Mouse (Mus musculus) forebrain, embryonic 13.5 days (tissue): ENCODE data around the gene Btg4. TPM values are rescaled to one million over a fixed set of nuclear protein-coding genes. Genes with fewer than 3 reads are reported as not detected.

ENCODE experiments used
- ATAC-seq: fragments of 200-750 bp; cut with Nextera tagmentation; 2 replicates; pipeline ENCODE4 v1.8.0; 2017
- H3K27ac ChIP-seq: fragments of 300-500 bp; sonication (generic); 2 replicates; pipeline ENCODE4 v1.5.1; 2015; ENCODE audit warnings: inconsistent platforms, mild to moderate bottlenecking, moderate library complexity
- H3K27me3 ChIP-seq: fragments of 300-500 bp; sonication (generic); 2 replicates; pipeline ENCODE4 v1.6.1; 2015; ENCODE audit warnings: mild to moderate bottlenecking, inconsistent platforms
- H3K36me3 ChIP-seq: fragments of 300-500 bp; sonication (generic); 2 replicates; pipeline ENCODE4 v1.6.1; 2015; ENCODE audit warnings: mild to moderate bottlenecking, inconsistent platforms; ENCODE audit not compliant: poor library complexity, severe bottlenecking
- H3K4me1 ChIP-seq: fragments of 300-500 bp; sonication (generic); 2 replicates; pipeline ENCODE4 v1.6.1; 2015; ENCODE audit warnings: inconsistent platforms
- H3K4me2 ChIP-seq: fragments of 300-500 bp; sonication (generic); 2 replicates; pipeline ENCODE4 v1.6.1; 2015; ENCODE audit warnings: inconsistent platforms, mild to moderate bottlenecking, moderate library complexity
- H3K4me3 ChIP-seq: fragments of 300-500 bp; sonication (generic); 2 replicates; pipeline ENCODE4 v1.5.1; 2015; ENCODE audit warnings: mild to moderate bottlenecking, inconsistent platforms
- H3K9ac ChIP-seq: fragments of 300-500 bp; sonication (generic); 2 replicates; pipeline ENCODE4 v1.6.1; 2015; ENCODE audit warnings: mild to moderate bottlenecking, inconsistent platforms
- H3K9me3 ChIP-seq: fragments of 300-500 bp; sonication (generic); replicated peaks from 2 replicates; pipeline ENCODE4 v1.6.1; 2016; ENCODE audit warnings: inconsistent platforms
- WGBS: fragments of 180-500 bp; shearing (Covaris S2); methylation state at CpG from one replicate; pipeline ENCODE4 v1.1.7; 2015; 5-methylcytosine and 5-hydroxymethylcytosine counted together
- polyA plus RNA-seq: library from polyadenylated mRNA; unstranded; fragments of >200 nt; fragmentation: Nextera tagmentation; extraction: Ambion mirVana; gene quantifications from 2 replicates; pipeline ENCODE4 v1.2.1, GENCODE M21; 2015

Gene Btg4
- polyA plus RNA-seq: not detected in 2 replicates

- H3K27ac ChIP-seq: no peak within 1 kb of the TSS
- H3K4me3 ChIP-seq: no peak within 1 kb of the TSS
- no peak within 1 kb of the TSS for H3K9ac ChIP-seq
- H3K9me3 ChIP-seq: no peaks in the 10 kb centered on the region
- H3K36me3 ChIP-seq: no peaks in the 10 kb centered on the region
- WGBS: 83% methylated on average over 2 of the region's 2 CpGs
- H3K27me3 ChIP-seq: no peaks in the 10 kb centered on the region
- H3K4me1 ChIP-seq: no peaks in the 10 kb centered on the region
- H3K4me2 ChIP-seq: no peak within 1 kb of the TSS
- no peak for ATAC-seq
Observed at GRCm38 (mm10) chr9:51060601-51061000, at the start of gene Btg4. Gene Btg4 (plus strand): TSS chr9:51060901.

DNA sequence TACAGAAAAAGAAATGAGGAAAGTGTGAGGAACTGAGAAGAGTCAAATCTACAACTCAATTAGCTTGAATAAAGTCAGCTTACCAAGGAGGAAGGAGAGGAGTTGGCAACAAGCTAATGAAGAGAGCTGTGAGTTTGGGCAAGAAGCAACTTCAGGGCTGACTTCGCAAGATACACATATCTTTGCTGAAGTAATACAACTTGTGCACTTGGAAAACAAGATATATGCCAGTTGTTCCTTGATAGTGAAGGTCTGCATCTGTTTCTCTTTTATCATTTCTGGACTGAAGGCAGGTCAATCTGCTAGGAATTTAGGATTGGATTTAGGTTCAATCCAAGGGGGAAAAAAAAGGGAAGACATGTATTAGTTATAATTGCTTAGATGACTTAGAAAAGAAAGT lies 47.1 kb upstream of the Btg4 start:
- Histone ChIP-seq H3K9me3 (no peaks in the 10 kb centered on the region), H3K9ac (no peak overlapping the region), H3K27me3 (0 out of 2 replicates have a peak, but pooled peaks cover 3% of the 10 kb centered on the region), H3K4me3 (no peak overlapping the region), H3K4me2 (no peak overlapping the region), H3K4me1 (peaks cover 4% of the 10 kb centered on the region), H3K27ac (no peak overlapping the region), H3K36me3 (no peaks in the 10 kb centered on the region)
- WGBS: 89% methylated on average over 1 of the region's 1 CpGs
- ATAC-seq: no peak

- no peak overlapping the region for H3K4me3 ChIP-seq
- no peak for ATAC-seq
- H3K27me3 ChIP-seq: 0 out of 2 replicates have a peak, but pooled peaks cover 3% of the 10 kb centered on the region
- H3K36me3 ChIP-seq: no peaks in the 10 kb centered on the region
- no peak overlapping the region for H3K9ac ChIP-seq
- H3K9me3 ChIP-seq: no peaks in the 10 kb centered on the region
- no peaks in the 10 kb centered on the region for H3K4me1 ChIP-seq
- H3K4me2 ChIP-seq: no peak overlapping the region
- 60% methylated on average over 4 of the region's 4 CpGs for WGBS
- no peak overlapping the region for H3K27ac ChIP-seq
Observed at GRCm38 (mm10) chr9:51015732-51016131, 45.0 kb upstream of the Btg4 start.

DNA sequence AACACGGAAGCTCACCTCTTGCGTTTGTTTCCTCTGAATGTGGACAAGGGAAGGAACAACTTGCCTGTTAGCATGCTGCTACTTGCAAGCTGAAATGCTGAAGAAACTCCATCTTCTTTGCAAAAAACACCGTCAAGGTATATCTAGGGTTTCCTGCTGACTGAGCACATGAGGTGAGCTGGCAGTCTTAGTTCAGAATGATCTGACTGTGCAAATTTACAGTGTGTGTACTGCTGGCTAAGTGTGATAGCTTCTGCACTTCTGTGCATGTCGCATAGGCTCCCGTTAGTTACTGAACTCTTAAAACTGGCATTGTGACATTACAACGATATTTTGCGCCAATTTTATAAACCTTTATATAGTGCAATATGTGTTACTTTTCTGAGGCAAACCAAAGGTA lies 41.0 kb upstream of the Btg4 start:
- H3K27ac ChIP-seq: no peak overlapping the region
- 83% methylated on average over 7 of the region's 7 CpGs for WGBS
- no peaks in the 10 kb centered on the region for H3K4me1 ChIP-seq
- no peaks in the 10 kb centered on the region for H3K36me3 ChIP-seq
- H3K9me3 ChIP-seq: no peaks in the 10 kb centered on the region
- no peak overlapping the region for H3K4me2 ChIP-seq
- no peak overlapping the region for H3K9ac ChIP-seq
- H3K27me3 ChIP-seq: no peaks in the 10 kb centered on the region
- ATAC-seq: no peak
- no peak overlapping the region for H3K4me3 ChIP-seq

DNA sequence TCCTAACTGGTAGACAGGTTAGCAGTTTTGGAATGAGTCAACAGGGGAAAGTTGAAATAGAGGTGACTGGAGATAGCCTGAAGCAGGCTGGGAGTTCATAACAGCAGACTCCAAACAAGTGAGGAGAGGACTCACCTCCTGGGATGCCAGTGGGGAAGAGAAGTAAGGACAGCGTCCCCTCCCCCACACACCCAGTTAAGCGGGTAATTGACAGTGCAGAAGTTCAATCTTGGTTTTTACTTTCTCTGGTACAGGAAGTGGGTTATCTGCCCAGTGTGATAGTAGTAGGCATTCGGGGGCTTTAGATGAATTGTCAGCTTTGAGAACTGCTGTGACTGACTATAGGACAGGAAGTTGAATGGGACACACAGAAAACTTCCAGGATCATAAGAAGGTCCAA lies 40.4 kb upstream of the Btg4 start:
- Histone ChIP-seq H3K4me1 (no peaks in the 10 kb centered on the region), H3K9ac (no peak overlapping the region), H3K4me2 (no peak overlapping the region), H3K27me3 (no peaks in the 10 kb centered on the region), H3K9me3 (no peaks in the 10 kb centered on the region), H3K27ac (no peak overlapping the region), H3K36me3 (no peaks in the 10 kb centered on the region), H3K4me3 (no peak overlapping the region)
- 81% methylated on average over 3 of the region's 3 CpGs for WGBS
- ATAC-seq: no peak

- no peak overlapping the region for H3K9ac ChIP-seq
- H3K4me2 ChIP-seq: no peak overlapping the region
- H3K4me3 ChIP-seq: no peak overlapping the region
- WGBS: 90% methylated on average over 4 of the region's 4 CpGs
- no peak overlapping the region for H3K27ac ChIP-seq
- H3K27me3 ChIP-seq: no peaks in the 10 kb centered on the region
- H3K36me3 ChIP-seq: no peaks in the 10 kb centered on the region
- no peak for ATAC-seq
- H3K4me1 ChIP-seq: no peaks in the 10 kb centered on the region
- H3K9me3 ChIP-seq: no peaks in the 10 kb centered on the region
Observed at GRCm38 (mm10) chr9:51021123-51021795, 39.4 kb upstream of the Btg4 start.

GRCm38 (mm10) chr9:51026952-51027351 lies 33.7 kb upstream of the Btg4 start:
- Histone ChIP-seq H3K4me3 (no peak overlapping the region), H3K9me3 (no peaks in the 10 kb centered on the region), H3K36me3 (no peaks in the 10 kb centered on the region), H3K9ac (no peak overlapping the region), H3K27me3 (no peaks in the 10 kb centered on the region), H3K27ac (no peak overlapping the region), H3K4me2 (no peak overlapping the region), H3K4me1 (no peaks in the 10 kb centered on the region)
- WGBS: 84% methylated on average over 1 of the region's 1 CpGs
- ATAC-seq: no peak

- no peak overlapping the region for H3K4me2 ChIP-seq
- ATAC-seq: no peak
- H3K36me3 ChIP-seq: no peaks in the 10 kb centered on the region
- H3K9me3 ChIP-seq: no peaks in the 10 kb centered on the region
- no peak overlapping the region for H3K27ac ChIP-seq
- H3K9ac ChIP-seq: no peak overlapping the region
- H3K27me3 ChIP-seq: no peaks in the 10 kb centered on the region
- 73% methylated on average over 1 of the region's 1 CpGs for WGBS
- no peak overlapping the region for H3K4me3 ChIP-seq
- no peaks in the 10 kb centered on the region for H3K4me1 ChIP-seq
Observed at GRCm38 (mm10) chr9:51030147-51030546, 30.6 kb upstream of the Btg4 start.

GRCm38 (mm10) chr9:51031603-51032002 lies 29.1 kb upstream of the Btg4 start:
- Histone ChIP-seq H3K9ac (no peak overlapping the region), H3K4me1 (no peaks in the 10 kb centered on the region), H3K4me3 (no peak overlapping the region), H3K36me3 (no peaks in the 10 kb centered on the region), H3K9me3 (no peaks in the 10 kb centered on the region), H3K27me3 (no peaks in the 10 kb centered on the region), H3K4me2 (no peak overlapping the region), H3K27ac (no peak overlapping the region)
- ATAC-seq: no peak
- 74% methylated on average over 6 of the region's 6 CpGs for WGBS

- no peaks in the 10 kb centered on the region for H3K9me3 ChIP-seq
- ATAC-seq: no peak
- H3K27ac ChIP-seq: no peak overlapping the region
- H3K4me1 ChIP-seq: no peaks in the 10 kb centered on the region
- no peak overlapping the region for H3K4me3 ChIP-seq
- H3K36me3 ChIP-seq: no peaks in the 10 kb centered on the region
- H3K9ac ChIP-seq: no peak overlapping the region
- WGBS: 68% methylated on average over 8 of the region's 8 CpGs
- H3K4me2 ChIP-seq: no peak overlapping the region
- no peaks in the 10 kb centered on the region for H3K27me3 ChIP-seq
Observed at GRCm38 (mm10) chr9:51032291-51032690, 28.4 kb upstream of the Btg4 start.

GRCm38 (mm10) chr9:51032785-51033529 lies 27.7 kb upstream of the Btg4 start:
- 78% methylated on average over 3 of the region's 3 CpGs for WGBS
- no peak for ATAC-seq

GRCm38 (mm10) chr9:51041491-51041980 lies 19.2 kb upstream of the Btg4 start:
- Histone ChIP-seq H3K36me3 (no peaks in the 10 kb centered on the region), H3K27ac (no peak overlapping the region), H3K4me1 (no peaks in the 10 kb centered on the region), H3K9ac (no peak overlapping the region), H3K4me3 (no peak overlapping the region), H3K4me2 (no peak overlapping the region), H3K27me3 (no peaks in the 10 kb centered on the region), H3K9me3 (no peaks in the 10 kb centered on the region)
- WGBS: 96% methylated on average over 7 of the region's 7 CpGs
- no peak for ATAC-seq

More at GRCm38 (mm10) chr9:51032785-51033529, 27.7 kb upstream of the Btg4 start:
- Histone ChIP-seq H3K27me3 (no peaks in the 10 kb centered on the region), H3K4me1 (no peaks in the 10 kb centered on the region), H3K9me3 (no peaks in the 10 kb centered on the region), H3K9ac (no peak overlapping the region), H3K4me2 (no peak overlapping the region), H3K4me3 (no peak overlapping the region), H3K36me3 (no peaks in the 10 kb centered on the region), H3K27ac (no peak overlapping the region)
